Mouse (Mus musculus): ENCODE results near the gene Gpr156.
"Not testable (repeated sequence)": the region's sequence is repeated elsewhere in the genome, so short reads cannot be mapped to it uniquely, and the experiment has no call there.

Gene Gpr156

DNA sequence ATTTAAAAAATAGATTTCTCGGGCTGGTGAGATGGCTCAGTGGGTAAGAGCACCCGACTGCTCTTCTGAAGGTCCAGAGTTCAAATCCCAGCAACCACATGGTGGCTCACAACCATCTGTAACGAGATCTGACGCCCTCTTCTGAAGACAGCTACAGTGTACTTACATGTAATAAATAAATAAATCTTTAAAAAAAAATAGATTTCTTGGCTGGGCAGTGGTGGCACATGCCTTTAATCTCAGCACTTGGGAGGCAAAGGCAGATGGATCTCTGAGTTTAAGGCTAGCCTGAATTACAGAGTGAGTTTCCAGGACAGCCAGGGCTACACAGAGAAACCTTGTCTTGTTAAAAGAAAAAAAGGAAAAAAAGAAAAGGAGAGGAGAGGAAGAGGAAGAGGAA lies 46.4 kb downstream of the Gpr156 start:
- DNase-seq: not testable (repeated sequence)

DNA sequence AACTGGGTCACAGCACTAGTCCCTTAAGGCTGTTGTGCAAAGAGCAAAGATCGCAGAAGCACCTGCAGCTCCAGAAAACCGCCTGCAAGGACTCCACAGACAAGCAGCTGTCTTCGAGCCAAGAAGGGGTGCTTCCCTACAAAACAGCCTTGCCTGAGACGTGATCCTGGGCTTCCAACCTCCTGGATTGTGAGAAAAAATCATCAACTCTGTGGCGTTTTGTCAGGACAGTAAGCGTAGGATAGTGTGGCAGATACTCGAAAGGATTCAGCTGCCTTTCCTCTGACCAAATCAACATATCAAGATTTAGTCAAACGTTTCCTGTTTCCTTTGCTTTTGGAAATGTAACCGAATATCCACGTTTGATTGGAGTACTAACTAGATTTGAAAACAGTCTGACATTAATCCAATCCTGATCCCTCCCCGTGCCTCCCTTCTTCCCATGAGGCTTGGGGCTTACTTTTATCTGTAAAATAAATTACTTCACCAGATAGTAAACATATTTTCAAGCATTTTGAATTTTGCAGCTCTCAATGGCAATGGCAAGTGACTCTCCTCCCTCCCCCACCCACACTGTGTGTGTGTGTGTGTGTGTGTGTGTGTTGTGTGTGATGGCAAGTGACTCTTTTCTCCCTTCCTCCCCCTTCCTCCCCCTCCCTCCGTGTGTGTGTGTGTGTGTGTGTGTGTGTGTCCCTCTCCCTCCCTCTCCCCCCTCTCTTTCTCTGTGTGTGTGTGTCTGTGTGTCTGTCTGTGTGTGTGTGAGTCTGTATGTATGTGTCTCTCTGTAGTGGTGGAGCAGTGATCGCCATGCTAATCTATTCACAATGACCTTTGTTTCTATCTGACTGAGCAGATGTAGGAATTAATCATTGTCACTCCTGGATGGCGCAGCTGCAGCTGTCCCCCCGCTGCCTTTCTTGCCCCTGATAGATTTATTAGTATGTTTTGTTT lies 47.3 kb downstream of the Gpr156 start:
- DNase-seq: peak; percentile 60 to 69

DNA sequence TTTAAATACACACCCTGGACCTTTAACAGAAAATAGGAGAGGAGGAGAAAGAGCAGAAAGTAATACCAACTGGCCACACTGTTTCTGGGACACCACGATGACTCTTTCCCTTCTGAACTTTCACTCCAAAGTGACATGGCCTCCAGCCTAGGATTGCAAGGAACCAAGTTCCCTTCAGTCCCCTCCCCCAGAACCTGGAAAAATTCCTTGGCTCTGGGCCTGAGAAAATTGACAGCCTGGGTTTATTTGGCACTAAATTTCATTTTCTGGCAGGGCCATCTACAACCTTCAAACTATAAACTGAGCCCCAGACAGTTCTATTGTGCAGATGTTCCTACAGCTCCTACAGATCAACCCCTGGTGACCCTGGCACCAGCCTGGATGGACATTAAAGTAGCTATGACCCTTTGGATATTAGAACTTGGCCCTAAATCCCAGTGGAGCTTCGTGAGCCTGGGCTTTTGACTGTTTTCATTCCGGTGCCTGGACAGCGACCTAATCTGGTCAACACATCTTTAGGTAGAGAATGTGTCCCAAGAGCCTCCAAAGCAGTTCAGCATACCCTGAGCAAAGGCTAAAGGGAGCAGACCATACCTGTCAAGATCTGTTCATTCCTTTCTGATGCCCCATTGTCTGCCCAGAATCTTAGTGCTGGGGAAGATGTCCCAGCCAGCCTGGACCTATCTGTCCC lies 48.2 kb downstream of the Gpr156 start:
- peak; percentile 39 to 50 for DNase-seq

DNA sequence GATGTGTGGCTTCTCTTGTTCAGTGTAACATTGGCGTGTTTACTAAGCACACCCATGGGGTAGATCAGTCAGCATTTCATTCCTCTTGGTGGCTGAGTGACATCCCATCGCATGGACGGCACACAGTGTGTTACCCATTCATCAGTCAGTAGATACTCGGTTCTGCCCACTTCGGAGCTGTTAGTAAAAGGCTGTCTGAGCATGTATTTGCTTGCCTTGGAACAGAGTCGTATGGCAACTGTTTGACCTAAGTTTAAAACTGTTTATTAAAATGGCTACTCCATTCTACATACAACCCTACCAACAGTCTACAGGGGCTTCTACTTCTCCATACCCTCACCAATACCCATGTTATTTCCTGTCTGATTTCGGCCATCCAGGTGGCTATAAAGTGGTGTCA lies 50.6 kb downstream of the Gpr156 start:
- DNase-seq: no peak

DNA sequence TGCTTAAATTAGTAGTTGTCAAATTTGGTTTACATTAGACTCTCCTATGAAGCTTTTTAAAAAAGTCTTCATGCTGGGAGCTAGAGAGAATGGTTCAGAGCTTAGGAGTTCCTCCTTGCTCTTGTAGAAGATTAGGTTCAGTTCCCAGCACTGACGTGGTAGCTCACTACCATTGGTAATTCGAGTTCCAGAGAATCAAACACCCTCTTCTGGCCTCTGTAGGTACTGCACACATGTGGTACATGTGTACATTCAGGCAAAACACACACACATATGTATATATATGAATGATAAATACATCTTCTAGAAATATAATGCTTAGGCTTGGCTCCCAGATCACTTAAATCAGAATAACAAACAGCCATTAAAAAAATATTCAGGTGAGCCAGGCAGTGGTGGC lies 51.1 kb downstream of the Gpr156 start:
- DNase-seq: no peak

DNA sequence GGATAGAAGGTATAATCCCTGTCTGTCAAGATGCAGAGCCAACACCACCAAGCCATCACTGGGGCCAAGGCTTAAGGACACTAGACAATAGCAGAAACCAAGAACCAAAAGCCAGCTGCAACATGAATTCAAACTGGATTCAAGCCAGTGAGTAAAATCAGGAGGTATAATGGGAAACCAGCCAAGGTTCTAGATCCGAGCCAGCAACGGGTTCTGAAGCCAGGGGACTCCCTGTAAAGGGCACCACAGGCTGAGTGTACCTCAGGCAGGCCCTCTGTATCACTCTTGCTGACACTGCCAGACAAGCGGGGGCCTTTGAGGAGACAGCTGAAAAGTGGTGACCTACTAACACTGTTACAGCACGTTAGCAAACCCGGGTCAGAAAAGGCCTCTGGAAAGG lies 55.2 kb downstream of the Gpr156 start:
- DNase-seq: no peak

DNA sequence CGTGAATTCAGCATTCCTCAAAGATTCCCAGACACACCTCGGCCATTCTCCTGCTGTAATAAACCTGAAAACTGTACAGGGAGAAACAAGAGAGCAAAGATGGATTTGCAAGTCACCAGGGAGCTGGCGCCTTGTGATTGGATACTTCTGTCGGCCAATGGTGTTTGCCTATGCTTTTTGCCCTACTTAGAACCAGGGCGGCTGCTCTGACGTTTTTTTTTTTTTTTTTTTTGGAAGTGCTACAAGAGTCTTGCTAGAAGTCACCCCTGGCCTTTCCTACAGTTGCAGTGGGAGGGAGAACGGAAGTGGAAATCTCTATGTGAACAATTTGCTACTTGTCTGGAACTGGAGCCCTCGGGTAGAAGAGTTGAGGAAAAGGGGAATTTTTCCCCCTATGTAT lies 56.1 kb downstream of the Gpr156 start:
- DNase-seq: no peak

DNA sequence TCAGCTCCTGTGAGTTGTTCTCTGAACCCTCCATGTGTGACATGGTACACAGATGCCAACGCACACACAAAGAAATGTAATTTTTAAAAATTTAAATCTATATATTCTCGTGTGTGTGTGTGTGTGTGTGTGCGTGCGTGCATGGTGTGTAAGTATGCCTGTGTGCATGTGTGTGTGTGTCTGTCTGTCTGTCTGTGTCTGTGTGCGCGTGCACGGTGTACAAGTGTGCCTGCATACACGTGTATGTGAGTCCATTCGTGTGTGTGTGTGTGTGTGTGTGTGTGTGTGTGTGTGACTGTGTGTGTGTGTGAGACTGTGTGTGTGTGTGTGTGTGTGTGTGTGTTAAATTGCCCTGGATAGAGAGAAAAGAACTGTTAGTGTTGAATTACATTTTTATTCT lies 56.9 kb downstream of the Gpr156 start:
- not testable (repeated sequence) for DNase-seq

DNA sequence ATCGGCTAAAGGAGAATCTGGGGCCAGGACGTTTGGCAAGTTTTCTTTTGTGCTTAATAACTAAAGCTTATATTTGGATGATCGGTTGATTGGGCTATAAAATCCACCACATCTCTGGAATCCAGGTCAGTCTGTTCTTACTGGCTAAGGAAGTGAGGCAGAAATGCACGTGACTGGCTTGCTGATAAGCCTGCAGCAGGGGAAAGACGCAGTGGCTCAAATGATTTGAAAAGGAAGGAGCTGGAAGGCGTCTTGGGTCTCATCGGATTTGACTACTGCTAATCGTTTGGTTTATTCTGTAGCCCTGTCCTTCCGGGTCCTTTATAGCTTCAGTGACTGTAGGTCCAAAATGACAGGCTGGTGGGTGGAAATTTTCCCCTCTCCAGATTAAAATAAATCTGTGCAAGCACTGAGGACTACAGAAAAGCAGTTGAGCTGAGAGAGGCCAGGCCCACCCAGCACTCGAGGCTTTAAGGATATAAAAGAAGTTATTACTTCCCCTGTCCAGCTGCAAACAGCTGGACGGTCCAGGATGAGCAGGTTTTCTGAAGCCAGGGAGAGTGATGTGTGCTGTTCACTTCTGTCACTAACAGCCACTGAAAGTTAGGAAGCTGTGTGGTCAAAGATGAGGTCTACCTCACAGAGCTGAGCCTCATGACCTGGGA lies 57.7 kb downstream of the Gpr156 start:
- DNase-seq: peak in 1 of 2 experiments; percentile 17

DNA sequence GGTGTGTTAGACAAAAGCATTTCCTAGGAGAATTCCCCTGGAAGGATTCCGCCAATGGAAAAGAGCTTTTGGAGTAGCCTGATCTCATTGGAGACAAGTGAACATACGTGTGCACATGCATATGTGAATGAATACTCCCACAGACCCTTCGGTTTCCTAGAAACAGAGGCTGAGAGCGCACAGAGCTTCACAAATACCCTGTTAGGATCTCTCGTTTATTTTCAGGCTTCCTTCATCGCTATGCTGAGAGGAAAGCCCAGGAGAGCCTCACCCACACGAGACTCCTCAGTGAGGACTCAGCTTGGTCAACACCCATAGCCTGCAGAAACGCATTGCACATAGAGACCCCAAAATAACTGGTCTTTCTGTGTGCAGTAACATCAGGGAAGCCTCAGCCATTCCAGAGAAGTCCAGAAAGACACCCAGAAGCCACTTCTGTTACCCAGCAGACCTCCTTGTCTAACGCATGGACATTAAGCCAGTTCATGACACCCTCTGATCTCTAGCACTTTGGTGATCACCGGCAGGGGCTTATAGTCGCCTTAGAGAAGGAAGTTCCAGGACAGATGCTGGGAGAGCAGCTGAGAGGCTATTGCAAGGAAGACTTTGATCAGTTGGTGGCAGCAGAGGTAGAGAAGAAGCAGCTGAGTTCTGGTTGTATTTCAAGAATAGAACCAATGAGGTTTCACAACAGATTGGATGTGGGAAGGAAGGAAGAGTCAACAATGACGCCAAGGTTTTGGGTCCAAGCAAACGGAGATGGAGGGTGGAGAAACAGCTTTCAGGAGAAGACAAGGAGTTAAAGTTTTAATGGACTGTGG lies 58.4 kb downstream of the Gpr156 start:
- DNase-seq: peak; percentile 52 to 64

DNA sequence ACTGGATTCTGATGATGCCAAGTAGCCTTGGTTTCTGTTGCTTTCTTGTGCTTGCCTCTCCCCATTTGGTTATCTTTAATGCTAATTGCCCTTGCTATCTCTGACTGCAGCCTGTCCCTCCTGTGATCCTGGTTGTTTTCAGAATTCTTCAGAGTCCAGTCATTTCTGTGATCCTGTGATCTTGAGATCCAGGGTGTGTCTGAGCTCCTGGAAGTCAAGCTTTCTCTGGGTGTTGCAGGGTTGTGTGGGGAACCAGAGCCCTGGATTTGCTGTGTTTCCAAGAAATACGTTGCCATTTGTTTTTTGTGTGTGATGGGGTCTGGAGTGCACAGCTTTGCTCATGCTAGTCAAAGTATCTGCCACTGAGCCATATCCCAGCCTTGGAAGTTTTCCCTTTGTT lies 65.6 kb downstream of the Gpr156 start:
- no peak for DNase-seq

DNA sequence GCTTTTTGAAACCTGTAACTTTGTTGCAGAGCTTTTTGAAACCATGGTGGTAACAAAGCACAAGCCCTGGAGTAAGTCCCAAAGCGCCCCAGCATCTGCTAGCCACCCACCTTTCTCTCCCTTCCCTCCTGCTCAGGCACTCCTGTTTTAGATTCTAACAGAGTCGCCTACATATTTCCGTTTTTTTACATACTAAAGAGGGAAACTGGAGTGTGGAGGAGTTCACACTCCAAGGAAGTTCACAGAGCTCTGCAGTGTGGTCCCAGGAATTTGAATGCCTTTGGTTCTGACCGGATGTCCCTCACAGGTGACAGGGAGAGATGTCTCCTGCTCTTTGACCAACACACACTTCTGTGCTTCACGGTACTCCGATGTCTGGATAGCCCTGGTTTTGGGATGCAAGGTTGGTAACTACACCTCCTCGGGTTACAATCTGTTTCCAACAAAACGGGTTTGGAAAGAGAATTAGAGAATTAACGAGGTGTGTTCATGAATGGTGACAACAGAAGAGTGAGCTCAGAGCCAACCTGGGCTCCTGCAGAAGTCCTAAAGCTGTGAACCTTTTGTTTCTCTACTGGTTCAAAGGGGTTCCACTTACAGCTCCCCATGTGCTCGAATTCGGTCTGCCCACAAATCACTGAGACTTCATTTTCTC lies 72.0 kb downstream of the Gpr156 start:
- DNase-seq: no peak

DNA sequence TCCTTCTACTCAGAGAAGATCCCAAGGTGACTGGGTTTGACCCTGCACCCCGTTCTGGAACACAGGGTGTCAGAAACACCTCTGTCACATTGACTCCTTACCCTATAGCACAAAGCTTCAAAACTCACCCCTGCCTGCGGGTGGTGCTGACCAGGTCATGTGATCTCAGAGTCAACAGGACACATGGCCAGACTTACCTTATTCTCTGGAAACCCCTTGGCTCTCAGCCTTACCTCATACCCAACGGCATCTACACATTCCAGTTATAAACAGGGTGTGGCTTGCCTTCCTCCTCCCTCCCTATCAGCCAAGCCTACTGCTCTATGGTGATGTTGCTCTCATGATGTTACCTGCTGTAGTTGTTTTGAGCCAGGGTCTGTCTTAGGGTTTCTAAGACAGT lies 73.5 kb downstream of the Gpr156 start:
- no peak for DNase-seq

DNA sequence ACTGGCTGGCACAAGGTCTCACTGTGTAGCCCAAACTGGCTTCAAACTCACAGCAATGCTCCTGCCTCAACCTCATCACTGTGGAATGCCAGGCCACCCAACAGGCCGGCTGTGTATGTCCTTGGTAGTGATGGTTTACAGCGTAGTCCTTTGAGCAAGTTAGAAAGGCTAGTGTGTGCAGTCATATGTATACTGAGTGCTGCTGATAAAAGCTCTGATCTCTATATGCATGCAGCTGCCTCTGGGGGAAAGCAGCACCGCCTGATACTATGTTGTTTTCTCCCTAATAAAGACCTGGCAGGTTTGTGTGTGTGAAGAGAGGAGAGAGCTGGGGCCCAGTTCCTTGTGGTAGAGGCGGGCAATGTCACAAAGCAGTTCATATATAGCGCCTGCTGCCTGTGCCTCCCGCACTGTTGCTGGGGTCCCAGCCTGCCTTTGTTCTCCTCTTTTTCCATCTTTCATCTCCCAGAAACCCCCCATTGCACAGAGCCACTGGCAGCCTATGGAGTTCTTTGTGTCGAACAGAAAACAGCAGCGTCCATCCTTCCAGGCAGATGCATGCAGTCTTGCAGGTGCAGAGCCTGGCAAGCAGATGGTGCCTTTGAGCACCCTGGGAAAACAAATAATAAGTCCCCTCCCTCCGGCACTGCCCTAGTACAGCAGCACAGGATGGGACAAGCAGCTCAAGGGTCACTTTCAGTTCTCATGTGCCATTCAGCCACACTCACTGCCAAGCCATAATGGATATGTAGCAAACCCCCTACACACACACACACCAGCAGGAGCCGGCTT lies 74.5 kb downstream of the Gpr156 start:
- DNase-seq: peak; percentile 31 to 56

DNA sequence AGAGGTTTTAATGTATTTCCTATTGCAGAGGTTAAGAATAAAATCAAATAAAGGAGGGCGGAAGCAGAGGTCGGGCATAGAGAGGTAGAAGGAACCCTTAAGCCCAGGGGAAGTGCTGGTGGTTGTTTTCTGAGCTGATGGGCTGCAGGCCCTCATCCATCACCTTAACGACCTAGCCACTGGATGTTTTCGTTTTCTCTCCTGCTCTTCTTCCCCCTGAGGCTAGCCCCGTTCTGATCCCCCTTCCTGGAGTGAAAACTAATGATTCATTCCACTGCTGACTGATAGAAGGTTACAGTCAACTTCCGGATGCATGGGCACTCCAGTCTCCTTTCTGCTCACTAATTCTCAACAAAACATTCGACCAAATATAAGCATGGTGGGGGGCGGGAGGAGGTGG lies 76.5 kb downstream of the Gpr156 start:
- DNase-seq: no peak

DNA sequence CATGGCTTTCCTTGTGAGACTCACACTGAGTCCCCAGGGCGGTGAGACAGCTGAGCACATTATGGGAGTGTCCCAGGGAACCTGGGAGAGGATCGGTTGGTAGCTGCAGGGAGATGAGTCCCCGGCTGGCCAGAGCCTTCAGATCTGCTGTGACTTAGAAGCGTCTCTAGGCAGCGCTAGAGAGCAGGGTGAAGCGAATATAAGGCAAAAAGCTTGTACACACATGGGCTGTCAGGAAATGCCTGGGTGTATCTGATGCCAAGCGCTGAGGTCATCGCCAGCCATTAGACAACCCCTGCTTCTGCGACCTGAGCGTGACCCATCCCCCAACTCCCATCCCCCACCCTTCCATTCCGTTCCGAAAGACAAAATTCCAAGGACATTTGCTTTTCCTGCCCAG lies 78.4 kb downstream of the Gpr156 start:
- DNase-seq: peak; percentile 74 to 85

DNA sequence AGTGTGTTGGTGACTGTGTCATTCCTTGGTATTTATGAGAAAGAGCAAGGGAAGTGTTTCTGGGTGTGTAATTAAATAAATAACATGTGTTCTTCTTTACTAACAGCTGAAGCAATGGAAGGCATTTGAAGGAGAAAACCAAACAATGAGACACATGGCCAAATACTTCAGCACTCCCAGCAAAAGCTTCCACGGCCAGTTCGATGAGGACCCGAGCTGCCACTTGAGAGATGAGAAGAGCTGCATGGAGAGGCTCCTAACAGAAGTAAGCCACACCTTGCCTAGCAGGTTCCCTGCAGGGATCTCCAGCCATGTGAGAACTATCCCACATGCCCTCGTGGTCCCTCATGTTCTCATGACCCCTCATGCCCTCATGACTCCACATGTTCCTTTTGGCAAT lies 81.5 kb downstream of the Gpr156 start:
- no peak for DNase-seq

DNA sequence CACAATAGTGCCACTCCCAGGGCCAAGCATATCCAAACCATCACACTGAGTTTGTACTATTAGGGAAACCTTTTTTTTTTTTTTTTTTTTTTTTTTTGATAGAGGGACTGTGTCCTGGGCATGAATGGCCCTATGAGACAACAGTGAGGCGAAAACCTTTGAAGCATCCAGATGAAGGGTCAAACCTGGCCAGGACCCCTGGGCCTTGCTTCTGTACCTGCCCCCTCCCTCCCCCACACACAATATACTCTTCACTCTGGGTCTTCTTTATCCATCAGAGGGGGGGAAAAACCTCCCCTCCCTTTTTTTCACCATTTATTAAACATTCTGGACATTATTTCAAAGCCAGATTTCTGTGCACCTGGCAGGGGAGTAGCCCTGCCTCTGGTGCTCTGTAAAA lies 83.5 kb downstream of the Gpr156 start:
- no peak for DNase-seq

DNA sequence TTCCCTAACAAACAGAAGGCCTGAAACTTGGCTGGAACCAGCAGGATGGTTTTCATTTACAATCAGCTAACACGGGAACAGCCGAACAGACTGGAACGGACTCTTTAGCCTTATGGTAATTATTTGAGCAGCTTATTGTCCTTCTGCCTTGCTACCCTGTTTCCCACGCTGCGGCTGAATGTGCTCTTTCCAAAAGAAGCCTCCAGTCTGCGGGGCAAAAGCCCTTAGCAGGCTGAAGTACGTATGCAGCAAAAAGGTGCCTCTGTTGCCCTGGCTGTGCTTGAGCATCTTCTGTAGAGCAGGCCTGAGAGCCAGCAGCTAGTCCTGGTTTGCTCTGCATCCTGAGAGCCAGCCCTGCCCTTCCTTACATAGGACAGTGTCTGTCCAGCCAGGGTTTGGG lies 83.9 kb downstream of the Gpr156 start:
- no peak for DNase-seq

DNA sequence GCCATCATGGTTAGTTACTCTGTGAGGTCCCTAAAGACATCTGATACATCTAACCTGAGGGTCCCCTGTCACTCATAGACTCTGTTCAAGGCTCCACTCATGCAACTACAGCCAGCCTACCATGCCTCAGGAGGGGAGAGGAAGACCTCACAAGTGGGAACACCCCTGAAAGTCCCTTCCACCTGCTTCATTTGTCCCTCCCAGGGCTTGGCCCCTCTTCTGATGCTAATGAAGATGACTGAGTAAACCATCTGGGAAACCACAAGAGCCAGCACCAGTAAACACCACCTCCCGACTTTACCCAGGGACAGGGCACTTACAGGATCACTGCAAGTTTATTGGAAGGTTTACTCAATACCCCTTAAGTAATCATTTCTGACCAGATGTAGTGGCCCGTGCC lies 85.5 kb downstream of the Gpr156 start:
- no peak for DNase-seq

DNA sequence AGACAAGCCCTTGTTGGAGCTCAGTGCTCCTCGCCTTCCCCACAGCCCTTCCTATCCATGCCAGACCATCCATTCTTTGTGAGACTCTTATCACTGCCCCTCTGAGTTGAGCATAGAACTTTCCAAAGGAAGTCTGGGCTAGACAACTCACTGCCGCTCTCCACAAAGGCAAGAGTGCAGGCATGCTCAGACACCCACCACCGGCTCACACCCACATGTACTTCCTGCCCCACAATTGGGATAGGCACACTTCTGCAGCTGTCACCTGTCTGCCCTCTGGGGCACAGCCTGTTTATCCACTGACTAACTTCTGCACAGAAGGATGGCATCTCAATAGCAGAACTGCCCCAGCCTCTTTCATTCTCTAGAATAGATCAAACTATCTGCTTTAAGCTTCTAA lies 86.2 kb downstream of the Gpr156 start:
- DNase-seq: no peak
